In the genomic region with DNA sequence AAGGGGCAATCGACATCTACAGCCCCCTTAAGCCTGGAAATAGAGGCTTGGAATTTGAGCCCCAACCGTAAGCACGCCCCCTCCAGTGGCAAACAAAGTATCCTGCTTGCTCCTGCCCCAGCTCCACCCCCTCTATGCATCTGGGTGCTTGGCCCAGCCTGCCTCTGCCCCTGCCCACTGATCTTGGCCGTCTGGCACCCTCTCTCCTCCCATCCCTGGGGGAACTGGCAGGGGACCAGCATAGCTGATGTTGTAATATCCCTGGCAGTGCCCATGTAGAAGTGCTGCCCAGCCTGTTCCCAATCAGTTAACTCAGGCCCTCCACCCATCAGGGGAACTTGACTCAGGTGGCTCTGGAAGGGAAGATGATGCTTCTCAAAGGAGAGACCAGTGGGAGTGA, we compare ENCODE assay signal across 8 mouse cellular contexts. TPM values are rescaled to one million over a fixed set of nuclear protein-coding genes. Genes with fewer than 3 reads are reported as not detected.
DNase-seq lines count a peak whose midpoint lies in the region; ATAC-seq and TF ChIP-seq lines count a peak whose summit lies in the region.

No protein-coding gene starts in this region.

- TF ChIP-seq CTCF in heart, adult 2 months (IDR thresholded peaks at IDR 0.05): no peak

- no peaks in the 10 kb centered on the region for H3K4me1 ChIP-seq in heart, adult 2 months (ENCODE audit: control insufficient read depth, insufficient read depth, low read length)
- 0 out of 2 replicates have a peak, but pooled peaks cover 6% of the 10 kb centered on the region for H3K4me1 ChIP-seq in kidney, embryonic 14.5 days (ENCODE audit: control insufficient read depth, insufficient read depth, low read length)
- peaks cover 10% of the 10 kb centered on the region for H3K4me1 ChIP-seq in liver, embryonic 13.5 days (replicated peaks)
- 0 out of 2 replicates have a peak, but pooled peaks cover 13% of the 10 kb centered on the region for H3K4me1 ChIP-seq in neural tube, embryonic 14.5 days (ENCODE audit: control insufficient read depth, insufficient read depth, low read length)

- no peak overlapping the region for H3K27ac ChIP-seq in heart, adult 2 months
- no peak overlapping the region for H3K27ac ChIP-seq in kidney, embryonic 14.5 days (ENCODE audit: low read depth, low read length)
- H3K27ac ChIP-seq in liver, embryonic 13.5 days: no peak overlapping the region
- 0 out of 2 replicates have a peak overlapping the region, but pooled peaks have one; percentile 88 for H3K27ac ChIP-seq in neural tube, embryonic 14.5 days (ENCODE audit: low read depth, low read length)

- H3K4me3 ChIP-seq in heart, adult 2 months: no peak overlapping the region
- peak overlapping the region; percentile 66 for H3K4me3 ChIP-seq in kidney, embryonic 14.5 days (ENCODE audit: low read length)
- H3K4me3 ChIP-seq in liver, embryonic 13.5 days (replicated peaks): no peak overlapping the region
- H3K4me3 ChIP-seq in neural tube, embryonic 14.5 days (ENCODE audit: low read depth, low read length): peak overlapping the region; percentile 73

- H3K27me3 ChIP-seq in heart, adult 2 months (ENCODE audit: control insufficient read depth, insufficient read depth, low read length): no peaks in the 10 kb centered on the region
- no peaks in the 10 kb centered on the region for H3K27me3 ChIP-seq in kidney, embryonic 14.5 days (ENCODE audit: control insufficient read depth, insufficient read depth, low read length)
- H3K27me3 ChIP-seq in liver, embryonic 13.5 days: peaks cover 30% of the 10 kb centered on the region
- H3K27me3 ChIP-seq in neural tube, embryonic 14.5 days (ENCODE audit: control insufficient read depth, insufficient read depth, low read length): no peaks in the 10 kb centered on the region

- no peaks in the 10 kb centered on the region for H3K9me3 ChIP-seq in kidney, embryonic 14.5 days (ENCODE audit: control insufficient read depth, low read length)
- H3K9me3 ChIP-seq in liver, embryonic 13.5 days (replicated peaks): no peaks in the 10 kb centered on the region
- no peaks in the 10 kb centered on the region for H3K9me3 ChIP-seq in neural tube, embryonic 14.5 days (ENCODE audit: control insufficient read depth, low read length)

- H3K4me2 ChIP-seq in kidney, embryonic 14.5 days (replicated peaks; ENCODE audit: low read depth, low read length): peak overlapping the region; percentile 93
- H3K4me2 ChIP-seq in liver, embryonic 13.5 days: peak overlapping the region; percentile 77; the same call in 1 of the 2 replicates
- peak overlapping the region; percentile 98 for H3K4me2 ChIP-seq in neural tube, embryonic 14.5 days (ENCODE audit: low read depth, low read length)

- no peak for TF ChIP-seq EP300 in heart, adult 2 months (IDR thresholded peaks at IDR 0.05; ENCODE audit: insufficient read depth, low read depth, low read length)

- no peaks in the 10 kb centered on the region for H3K36me3 ChIP-seq in heart, adult 2 months (ENCODE audit: control insufficient read depth, insufficient read depth, low read length)
- H3K36me3 ChIP-seq in kidney, embryonic 14.5 days (ENCODE audit: control insufficient read depth, insufficient read depth, low read length): no peaks in the 10 kb centered on the region
- no peaks in the 10 kb centered on the region for H3K36me3 ChIP-seq in liver, embryonic 13.5 days
- H3K36me3 ChIP-seq in neural tube, embryonic 14.5 days (ENCODE audit: control insufficient read depth, insufficient read depth, low read length): no peaks in the 10 kb centered on the region

- H3K9ac ChIP-seq in heart, adult 2 months (ENCODE audit: low read depth, low read length): no peak overlapping the region
- peak overlapping the region; percentile 75; the same call in 1 of the 2 replicates for H3K9ac ChIP-seq in kidney, embryonic 14.5 days (ENCODE audit: low read depth, low read length)
- no peak overlapping the region for H3K9ac ChIP-seq in liver, embryonic 13.5 days
- peak overlapping the region; percentile 93 for H3K9ac ChIP-seq in neural tube, embryonic 14.5 days (replicated peaks; ENCODE audit: low read depth, low read length)

- intact Hi-C loops in heart, adult 2 months (cut with DNase I): no loop called here

- no peak for TF ChIP-seq POLR2A in heart, adult 2 months (IDR thresholded peaks at IDR 0.05; ENCODE audit: insufficient read depth, low read depth, low read length)

- no peaks in the 10 kb centered on the region for H3K79me2 ChIP-seq in heart, adult 2 months (replicated peaks; ENCODE audit: control insufficient read depth, insufficient read depth, low read length)

- peak; percentile 56 for ATAC-seq in common myeloid progenitor, adult 5-6 weeks (replicated peaks; ENCODE audit: low read depth, poor library complexity, severe bottlenecking)
- no peak for ATAC-seq in kidney, embryonic 14.5 days (ENCODE audit: low FRiP score, low TSS enrichment)
- ATAC-seq in liver, embryonic 13.5 days (ENCODE audit: low read depth): no peak
- peak; percentile 7; the same call in 1 of the 2 replicates for ATAC-seq in neural tube, embryonic 14.5 days (ENCODE audit: low read depth)

- 24% methylated on average over 4 of the region's 4 CpGs for WGBS in heart, adult 2 months
- WGBS in kidney, embryonic 14.5 days: 10% methylated on average over 4 of the region's 4 CpGs
- WGBS in liver, embryonic 13.5 days (ENCODE audit: insufficient replicate concordance): 21% methylated on average over 4 of the region's 4 CpGs
- 5% methylated on average over 4 of the region's 4 CpGs for WGBS in neural tube, embryonic 14.5 days

- peak; percentile 18 for DNase-seq in kidney, adult 9 months
- DNase-seq in kidney, adult 11 months: no peak
- peak; percentile 37 to 57 for DNase-seq in heart, adult 2 months
- no peak for DNase-seq in liver, embryonic 13.5 days
- DNase-seq in T-cell, adult 2 months (ENCODE audit: low spot score): no peak

RNA-seq across cellular contexts. Expression of gene Ephb6, which starts 0.9 kb away (rescaled TPM):
- total RNA-seq in common myeloid progenitor, adult 5-6 weeks (2017): 3.2 and 6.5 TPM in 2 replicates
- total RNA-seq in heart, adult 2 months (2021): 1 to 10 TPM; 1.6 to 2.0 TPM
- 1.9 and 2.1 TPM in 2 replicates for polyA plus RNA-seq in heart, adult 2 months (2012; rRNA removed)
- polyA plus RNA-seq in kidney, embryonic 14.5 days (2014; fragmentation: Nextera tagmentation; extraction: Ambion mirVana): 9.2 and 11.8 TPM in 2 replicates
- 1.1 and 1.7 TPM in 2 replicates for polyA plus RNA-seq in liver, embryonic 13.5 days (2015; fragmentation: Nextera tagmentation; extraction: Ambion mirVana)
- 30.4 and 40.3 TPM in 2 replicates for polyA plus RNA-seq in neural tube, embryonic 14.5 days (2014; fragmentation: Nextera tagmentation; extraction: Ambion mirVana)

RNA-seq across cellular contexts. Expression of gene Trpv6, which starts 30.0 kb away (rescaled TPM):
- not detected in 2 replicates for total RNA-seq in common myeloid progenitor, adult 5-6 weeks (2017)
- total RNA-seq in heart, adult 2 months (2021): not detected
- not detected in 2 replicates for polyA plus RNA-seq in heart, adult 2 months (2012; rRNA removed)
- 2.7 and 3.2 TPM in 2 replicates for polyA plus RNA-seq in kidney, embryonic 14.5 days (2014; fragmentation: Nextera tagmentation; extraction: Ambion mirVana)
- polyA plus RNA-seq in liver, embryonic 13.5 days (2015; fragmentation: Nextera tagmentation; extraction: Ambion mirVana): 0.08 and 0.10 TPM in 2 replicates
- 1.0 and 1.4 TPM in 2 replicates for polyA plus RNA-seq in neural tube, embryonic 14.5 days (2014; fragmentation: Nextera tagmentation; extraction: Ambion mirVana)

Comparison
In these comparisons a context has a peak if more than half of its experiments do, and no peak if none do; other contexts are left out.
1. DNase-seq: peak in kidney, adult 9 months (single experiment) and heart, adult 2 months (2 of 2); none in kidney, adult 11 months (single experiment), liver, embryonic 13.5 days (single experiment) and T-cell, adult 2 months (single experiment).
2. ATAC-seq: peak in common myeloid progenitor, adult 5-6 weeks (single experiment) and neural tube, embryonic 14.5 days (single experiment); none in kidney, embryonic 14.5 days (single experiment) and liver, embryonic 13.5 days (single experiment).
3. H3K4me3 ChIP-seq: peak in kidney, embryonic 14.5 days (single experiment) and neural tube, embryonic 14.5 days (single experiment); none in heart, adult 2 months (single experiment) and liver, embryonic 13.5 days (single experiment).
4. H3K9ac ChIP-seq: peak in kidney, embryonic 14.5 days (single experiment) and neural tube, embryonic 14.5 days (single experiment); none in heart, adult 2 months (single experiment) and liver, embryonic 13.5 days (single experiment).
5. Peak in every context shown above with its lines, with median percentiles within 50 percentile points of each other: H3K4me2 ChIP-seq.